Mouse (Mus musculus): ENCODE data around the gene Mgll. TPM values are rescaled to one million over a fixed set of nuclear protein-coding genes. Genes with fewer than 3 reads are reported as not detected.

Mgll gene
- polyA plus RNA-seq, 1 experiment = 152 TPM

DNA sequence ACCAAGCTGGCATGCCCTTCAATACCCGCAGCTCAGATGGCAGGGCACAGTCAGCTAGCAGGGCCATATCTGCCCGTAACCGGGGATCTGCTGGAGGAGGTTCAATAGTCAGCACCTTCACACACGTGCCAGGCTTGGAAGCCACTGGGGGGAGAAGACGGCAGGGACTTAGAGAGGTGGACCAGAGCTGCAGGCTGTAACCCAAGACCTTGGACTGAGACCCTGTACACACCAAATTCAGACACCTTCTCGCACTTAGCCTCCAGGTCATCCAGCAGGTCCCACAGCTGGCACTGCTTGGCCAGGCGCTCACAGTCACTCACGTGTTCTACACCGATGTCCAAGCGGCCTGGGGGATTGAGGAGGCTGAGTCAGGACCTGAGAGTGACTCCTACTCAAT, 114.4 kb downstream of the Mgll start:
- H3K27ac ChIP-seq (ENCODE audit: insufficient read depth, low read depth, low read length) = no peak overlapping the region
- H3K36me3 ChIP-seq (ENCODE audit: control insufficient read depth, insufficient read depth, low read length) = no peaks in the 10 kb centered on the region
- no peaks in the 10 kb centered on the region for H3K27me3 ChIP-seq (replicated peaks; ENCODE audit: control insufficient read depth, insufficient read depth, low read length)
- DNase-seq = no peak
- peaks cover 13% of the 10 kb centered on the region for H3K4me1 ChIP-seq (ENCODE audit: control insufficient read depth, insufficient read depth, low read length)
- TF ChIP-seq CTCF (conservative IDR thresholded peaks at IDR 0.05; ENCODE audit: insufficient read depth, insufficient read length, low read depth, low read length) (no peak), POLR2A (IDR thresholded peaks at IDR 0.05; ENCODE audit: low read depth, low read length) (no peak)
- no peak overlapping the region for H3K4me3 ChIP-seq (ENCODE audit: insufficient read depth, low read depth, low read length)
- WGBS = 90% methylated on average over 10 of the region's 10 CpGs

DNA sequence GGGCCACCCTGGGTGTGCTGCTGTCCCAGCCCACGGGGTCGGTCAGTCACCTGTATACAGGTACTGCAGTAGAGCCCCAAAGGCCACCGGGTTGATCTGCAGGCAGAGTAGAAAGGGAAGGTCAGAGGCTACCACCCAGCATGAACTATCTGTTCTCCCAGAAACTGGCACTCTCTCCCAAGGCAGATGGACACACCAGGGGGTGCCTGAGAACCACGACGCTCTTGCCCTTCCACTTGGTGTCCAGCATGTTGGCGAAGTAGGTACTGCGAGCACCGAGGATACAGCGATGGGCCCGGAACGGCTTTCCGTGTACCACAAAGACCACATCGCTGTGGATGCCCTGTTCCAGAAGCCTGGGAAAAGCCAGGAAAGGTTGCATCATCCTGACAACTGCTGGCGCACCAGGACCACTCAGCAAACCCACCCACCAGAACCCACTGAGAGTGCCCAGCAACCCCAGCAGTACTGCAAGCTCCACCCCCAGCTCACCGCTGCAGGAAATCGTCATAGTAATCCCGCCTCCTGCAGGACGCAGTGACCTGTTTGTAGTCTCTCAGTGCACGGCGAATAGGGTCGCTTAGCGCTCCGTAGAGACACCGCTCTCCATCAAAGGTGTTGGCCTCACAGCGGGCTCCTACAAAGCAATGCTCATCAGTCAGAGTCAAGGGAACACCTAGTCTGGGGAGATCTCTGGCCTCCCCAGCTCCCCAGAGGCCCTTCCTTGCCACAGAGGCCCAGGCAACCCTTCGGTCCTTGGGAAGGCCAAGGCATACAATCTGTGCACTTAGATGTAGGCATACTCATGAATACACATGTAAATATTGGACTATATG, 115.1 kb downstream of the Mgll start:
- no peak for DNase-seq
- Histone ChIP-seq H3K36me3 (ENCODE audit: control insufficient read depth, insufficient read depth, low read length) (no peaks in the 10 kb centered on the region), H3K27ac (ENCODE audit: insufficient read depth, low read depth, low read length) (no peak overlapping the region), H3K27me3 (replicated peaks; ENCODE audit: control insufficient read depth, insufficient read depth, low read length) (no peaks in the 10 kb centered on the region), H3K4me1 (ENCODE audit: control insufficient read depth, insufficient read depth, low read length) (peaks cover 11% of the 10 kb centered on the region), H3K4me3 (ENCODE audit: insufficient read depth, low read depth, low read length) (no peak overlapping the region)
- 87% methylated on average over 26 of the region's 26 CpGs for WGBS
- TF ChIP-seq POLR2A (IDR thresholded peaks at IDR 0.05; ENCODE audit: low read depth, low read length) = no peak
- no peak for TF ChIP-seq CTCF (conservative IDR thresholded peaks at IDR 0.05; ENCODE audit: insufficient read depth, insufficient read length, low read depth, low read length)

DNA sequence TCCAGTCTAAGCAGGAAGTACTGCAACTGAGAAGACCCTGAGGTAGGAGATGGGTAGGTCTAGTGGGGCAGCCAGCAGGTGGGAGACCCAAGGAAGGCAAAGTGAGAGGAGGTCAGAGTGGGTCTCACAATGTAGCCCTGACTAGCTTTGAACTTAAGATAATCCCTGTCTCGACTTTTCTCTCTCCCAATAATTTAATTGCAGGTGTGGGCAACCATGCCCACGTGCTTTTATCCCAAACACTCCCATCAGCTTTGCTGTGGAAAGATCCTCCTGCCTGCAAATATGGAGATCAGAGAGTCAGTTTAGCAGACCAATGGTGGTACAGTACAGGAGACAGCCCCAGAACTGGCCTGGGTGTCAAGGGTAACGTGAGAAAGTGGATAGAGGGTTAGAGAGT, 116.0 kb downstream of the Mgll start:
- WGBS = 74% methylated on average over 3 of the region's 3 CpGs
- H3K36me3 ChIP-seq (ENCODE audit: control insufficient read depth, insufficient read depth, low read length) = no peaks in the 10 kb centered on the region
- DNase-seq = no peak
- TF ChIP-seq CTCF (conservative IDR thresholded peaks at IDR 0.05; ENCODE audit: insufficient read depth, insufficient read length, low read depth, low read length) = no peak
- TF ChIP-seq POLR2A (IDR thresholded peaks at IDR 0.05; ENCODE audit: low read depth, low read length) = no peak
- H3K4me3 ChIP-seq (ENCODE audit: insufficient read depth, low read depth, low read length) = no peak overlapping the region
- peaks cover 11% of the 10 kb centered on the region for H3K4me1 ChIP-seq (ENCODE audit: control insufficient read depth, insufficient read depth, low read length)
- H3K27me3 ChIP-seq (replicated peaks; ENCODE audit: control insufficient read depth, insufficient read depth, low read length) = no peaks in the 10 kb centered on the region
- H3K27ac ChIP-seq (ENCODE audit: insufficient read depth, low read depth, low read length) = no peak overlapping the region

DNA sequence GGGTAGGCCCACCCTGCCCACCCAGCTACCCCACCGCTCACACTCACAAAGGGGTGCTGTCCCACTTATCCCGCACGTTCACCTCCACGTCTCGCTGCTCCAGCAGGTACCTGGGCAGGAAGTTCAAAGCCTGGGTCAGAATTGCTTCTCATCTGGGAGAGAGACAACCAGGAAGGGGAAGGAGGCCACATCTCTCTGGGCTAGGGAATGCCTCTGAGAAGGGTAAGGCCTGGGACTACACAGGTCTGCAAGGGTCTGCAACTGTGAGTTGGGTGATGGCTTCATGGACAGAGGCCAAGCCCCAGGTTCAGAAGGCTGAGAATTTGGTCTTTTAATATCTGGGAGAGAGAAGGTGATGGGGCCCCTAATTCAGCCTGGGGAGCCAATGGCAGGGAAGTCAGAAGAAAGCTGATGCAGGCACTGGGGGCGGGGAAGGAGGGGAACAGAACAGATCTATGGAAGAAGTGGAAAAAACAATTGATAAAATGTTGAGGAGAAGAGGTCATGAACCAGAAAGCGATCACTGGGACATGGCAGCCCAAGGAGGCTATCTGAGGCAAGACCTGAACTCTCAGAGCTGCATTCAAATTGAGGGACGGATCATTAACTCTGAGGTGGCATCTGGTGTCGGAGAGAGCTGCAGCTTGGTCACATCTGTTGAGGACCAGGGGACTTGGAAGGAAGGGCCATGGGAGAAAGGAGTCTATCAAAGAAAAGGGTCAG, 116.7 kb downstream of the Mgll start:
- Histone ChIP-seq H3K4me3 (ENCODE audit: insufficient read depth, low read depth, low read length) (peak overlapping the region; percentile 93), H3K36me3 (ENCODE audit: control insufficient read depth, insufficient read depth, low read length) (no peaks in the 10 kb centered on the region), H3K4me1 (ENCODE audit: control insufficient read depth, insufficient read depth, low read length) (peaks cover 11% of the 10 kb centered on the region), H3K27me3 (replicated peaks; ENCODE audit: control insufficient read depth, insufficient read depth, low read length) (no peaks in the 10 kb centered on the region), H3K27ac (ENCODE audit: insufficient read depth, low read depth, low read length) (peak overlapping the region; percentile 81; the same call in 1 of the 2 replicates)
- DNase-seq = no peak
- TF ChIP-seq CTCF (conservative IDR thresholded peaks at IDR 0.05; ENCODE audit: insufficient read depth, insufficient read length, low read depth, low read length) = no peak
- 48% methylated on average over 9 of the region's 9 CpGs for WGBS

DNA sequence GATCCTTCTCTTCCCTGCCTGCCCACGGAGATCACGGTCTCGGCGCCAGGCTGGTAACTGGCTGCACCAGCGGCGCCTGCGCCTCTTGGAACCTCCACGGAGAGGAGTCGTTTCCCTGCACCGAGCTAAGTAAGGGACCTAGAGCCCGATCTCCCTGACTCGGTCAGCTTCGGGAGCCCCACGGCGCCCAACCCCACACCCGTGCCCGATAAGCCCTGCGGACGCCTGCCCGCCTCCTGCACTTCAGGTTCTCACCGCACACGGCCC, 117.2 kb downstream of the Mgll start:
- TF ChIP-seq CTCF (conservative IDR thresholded peaks at IDR 0.05; ENCODE audit: insufficient read depth, insufficient read length, low read depth, low read length) (no peak), POLR2A (IDR thresholded peaks at IDR 0.05; ENCODE audit: low read depth, low read length) (no peak)
- Histone ChIP-seq H3K36me3 (ENCODE audit: control insufficient read depth, insufficient read depth, low read length) (no peaks in the 10 kb centered on the region), H3K27me3 (replicated peaks; ENCODE audit: control insufficient read depth, insufficient read depth, low read length) (no peaks in the 10 kb centered on the region), H3K27ac (ENCODE audit: insufficient read depth, low read depth, low read length) (peak overlapping the region; percentile 81), H3K4me1 (ENCODE audit: control insufficient read depth, insufficient read depth, low read length) (peaks cover 11% of the 10 kb centered on the region), H3K4me3 (ENCODE audit: insufficient read depth, low read depth, low read length) (peak overlapping the region; percentile 93)
- no peak for DNase-seq
- 1% methylated on average over 22 of the region's 22 CpGs for WGBS

DNA sequence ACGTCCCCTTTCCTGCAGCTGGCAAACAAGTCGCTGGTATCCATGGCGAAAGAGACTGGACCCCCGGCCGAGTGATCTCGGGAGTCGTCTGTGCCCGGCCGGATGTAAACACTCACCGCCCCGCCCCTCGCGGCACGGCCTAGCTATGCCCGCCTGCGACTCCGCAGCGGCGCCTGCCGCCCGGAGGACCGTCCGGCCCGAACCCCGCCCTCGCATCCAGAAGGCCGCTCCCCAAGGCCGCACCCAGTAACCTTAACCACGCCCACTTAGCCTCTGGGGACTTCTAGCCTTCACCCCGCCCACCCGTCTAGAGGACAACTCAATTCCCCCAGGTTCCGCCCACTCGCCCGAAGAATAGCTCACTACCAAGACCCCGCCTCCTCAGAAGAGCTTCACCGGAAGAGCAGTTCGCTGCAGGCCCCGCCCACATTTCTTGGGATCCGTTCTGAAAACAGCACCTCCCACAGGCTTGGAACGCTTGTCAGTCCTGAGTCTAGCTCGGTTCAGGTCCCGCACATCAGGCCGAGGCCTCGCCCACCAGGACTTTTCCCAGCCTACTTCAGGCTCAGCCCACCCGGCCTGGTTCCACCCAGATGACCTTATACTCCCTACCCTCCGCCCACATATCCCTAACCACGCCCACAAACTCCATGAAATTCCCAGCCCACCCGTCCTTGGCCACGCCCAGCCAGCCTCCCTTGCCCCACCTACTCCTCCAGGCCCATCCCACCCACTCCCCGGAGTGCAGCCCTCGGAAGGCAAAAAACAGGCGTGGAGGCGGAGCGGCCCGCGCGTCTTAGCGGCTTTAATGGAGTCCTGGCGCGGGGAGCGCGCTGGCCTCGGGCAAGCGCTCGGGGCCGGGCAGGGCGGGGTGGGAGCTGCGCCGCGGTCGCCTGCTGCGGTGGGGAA, 117.8 kb downstream of the Mgll start, which contains the start of gene Abtb1:
TSS of gene Abtb1 (minus strand) at position 204 of the 909 bp plus-strand sequence.
- DNase-seq = peak; percentile 100
- peak within 1 kb of the TSS; percentile 93 for H3K4me3 ChIP-seq (ENCODE audit: insufficient read depth, low read depth, low read length)
- H3K36me3 ChIP-seq (ENCODE audit: control insufficient read depth, insufficient read depth, low read length) = no peaks in the 10 kb centered on the region
- TF ChIP-seq POLR2A (IDR thresholded peaks at IDR 0.05; ENCODE audit: low read depth, low read length) (no peak), CTCF (conservative IDR thresholded peaks at IDR 0.05; ENCODE audit: insufficient read depth, insufficient read length, low read depth, low read length) (peak; percentile 51; the same call in 1 of the 2 replicates)
- H3K27me3 ChIP-seq (replicated peaks; ENCODE audit: control insufficient read depth, insufficient read depth, low read length) = no peaks in the 10 kb centered on the region
- H3K4me1 ChIP-seq (ENCODE audit: control insufficient read depth, insufficient read depth, low read length) = peaks cover 11% of the 10 kb centered on the region
- peak within 1 kb of the TSS; percentile 81 for H3K27ac ChIP-seq (ENCODE audit: insufficient read depth, low read depth, low read length)
- WGBS = 1% methylated on average over 71 of the region's 72 CpGs

Data from kidney, adult 2 months (tissue).